Mouse (Mus musculus): ENCODE measurements around the gene Map3k13.
A peak's percentile ranks its signal among the peaks of the same experiment; 100 is the strongest.
"Not testable (repeated sequence)": the region's sequence is repeated elsewhere in the genome, so short reads cannot be mapped to it uniquely, and the experiment has no call there.

Map3k13 gene

GRCm38 (mm10) chr16:21793875-21794696 lies at the start of gene Map3k13:
Gene Map3k13 (plus strand): TSS chr16:21794346.
- peak; percentile 96 for DNase-seq (ENCODE audit: low read depth, low spot score)

- no peak for DNase-seq (ENCODE audit: low read depth, low spot score)
Observed at GRCm38 (mm10) chr16:21758447-21758846, 35.7 kb upstream of the Map3k13 start.

- no peak for DNase-seq (ENCODE audit: low read depth, low spot score)
Observed at GRCm38 (mm10) chr16:21768255-21768654, 25.9 kb upstream of the Map3k13 start.

GRCm38 (mm10) chr16:21769667-21770066 lies 24.5 kb upstream of the Map3k13 start:
- DNase-seq (ENCODE audit: low read depth, low spot score): peak; percentile 43

GRCm38 (mm10) chr16:21774725-21775124 lies 19.4 kb upstream of the Map3k13 start:
- DNase-seq (ENCODE audit: low read depth, low spot score): no peak

- peak; percentile 74 for DNase-seq (ENCODE audit: low read depth, low spot score)
Observed at GRCm38 (mm10) chr16:21778293-21778866, 15.8 kb upstream of the Map3k13 start.

GRCm38 (mm10) chr16:21779149-21779548 lies 15.0 kb upstream of the Map3k13 start:
- no peak for DNase-seq (ENCODE audit: low read depth, low spot score)

GRCm38 (mm10) chr16:21781277-21781676 lies 12.9 kb upstream of the Map3k13 start:
- DNase-seq (ENCODE audit: low read depth, low spot score): no peak

- DNase-seq (ENCODE audit: low read depth, low spot score): no peak
Observed at GRCm38 (mm10) chr16:21781895-21782294, 12.3 kb upstream of the Map3k13 start.

- no peak for DNase-seq (ENCODE audit: low read depth, low spot score)
Observed at GRCm38 (mm10) chr16:21782807-21783206, 11.3 kb upstream of the Map3k13 start.

- peak; percentile 66 for DNase-seq (ENCODE audit: low read depth, low spot score)
Observed at GRCm38 (mm10) chr16:21785000-21785399, 9.1 kb upstream of the Map3k13 start.

GRCm38 (mm10) chr16:21786317-21786716 lies 7.8 kb upstream of the Map3k13 start:
- DNase-seq (ENCODE audit: low read depth, low spot score): no peak

- peak; percentile 87 for DNase-seq (ENCODE audit: low read depth, low spot score)
Observed at GRCm38 (mm10) chr16:21787516-21788353, 6.4 kb upstream of the Map3k13 start, which contains the start of gene Ehhadh. Gene Ehhadh (minus strand): TSS chr16:21787807.

- DNase-seq (ENCODE audit: low read depth, low spot score): no peak
Observed at GRCm38 (mm10) chr16:21788581-21788980, 5.6 kb upstream of the Map3k13 start.

GRCm38 (mm10) chr16:21789180-21789579 lies 5.0 kb upstream of the Map3k13 start:
- no peak for DNase-seq (ENCODE audit: low read depth, low spot score)

GRCm38 (mm10) chr16:21790469-21790868 lies 3.7 kb upstream of the Map3k13 start:
- no peak for DNase-seq (ENCODE audit: low read depth, low spot score)

GRCm38 (mm10) chr16:21791779-21792178 lies 2.4 kb upstream of the Map3k13 start:
- DNase-seq (ENCODE audit: low read depth, low spot score): no peak

- not testable (repeated sequence) for DNase-seq (ENCODE audit: low read depth, low spot score)
Observed at GRCm38 (mm10) chr16:21793080-21793810, 901 bp upstream of the Map3k13 start.

GRCm38 (mm10) chr16:21794697-21795045 lies 525 bp downstream of the Map3k13 start:
- no peak for DNase-seq (ENCODE audit: low read depth, low spot score)

GRCm38 (mm10) chr16:21795071-21795470 lies 925 bp downstream of the Map3k13 start:
- no peak for DNase-seq (ENCODE audit: low read depth, low spot score)

- DNase-seq (ENCODE audit: low read depth, low spot score): no peak
Observed at GRCm38 (mm10) chr16:21804258-21804657, 10.1 kb downstream of the Map3k13 start.

All from ZHBTc4 (cell line).